Mouse (Mus musculus): Measurements from ENCODE around the gene Dab1. TPM values are rescaled to one million over a fixed set of nuclear protein-coding genes. Genes with fewer than 3 reads are reported as not detected.

Dab1 gene
- total and polyA plus RNA-seq, 3 experiments: 0.92 to 1.4 (median 1.1) TPM

DNA sequence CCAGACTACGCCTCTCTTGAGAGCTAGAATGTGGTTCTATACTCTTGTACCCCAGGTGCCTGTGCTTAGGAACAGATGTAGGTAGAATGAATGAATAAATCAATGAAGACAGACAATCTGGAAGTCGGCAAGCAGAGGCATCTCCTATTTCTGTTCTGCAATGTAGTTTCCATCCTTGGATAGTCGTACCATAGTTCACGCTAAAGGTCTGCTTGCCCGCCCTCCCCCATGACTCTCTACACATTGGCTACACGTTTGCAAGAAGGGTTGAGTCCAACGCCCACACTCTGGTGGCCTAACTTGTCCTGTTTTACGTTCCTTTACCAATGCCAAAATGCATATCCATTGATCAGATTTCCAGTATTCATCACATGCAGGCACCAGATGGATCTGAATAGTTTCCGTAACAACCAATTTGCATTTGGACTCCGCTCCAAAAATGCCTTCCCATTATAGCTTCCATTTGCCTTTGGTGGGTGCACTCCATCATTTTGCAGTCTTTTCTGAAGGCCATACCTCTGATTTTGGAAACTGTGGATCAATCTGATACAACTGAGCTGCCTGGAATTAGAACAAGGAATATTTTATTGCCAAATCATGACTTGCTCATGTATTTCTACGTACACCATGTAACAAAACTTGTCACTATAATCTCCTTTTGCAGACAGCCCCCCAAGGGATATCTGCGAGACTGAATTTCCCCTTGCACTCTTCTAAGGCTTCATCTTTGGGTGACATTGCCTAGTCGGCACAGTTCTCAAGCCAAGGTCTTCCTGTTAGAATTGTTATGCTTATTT lies 494.2 kb downstream of the Dab1 start:
- DNase-seq: no peak

- no peak for DNase-seq
These were observed 494.8 kb downstream of the Dab1 start for GRCm38 (mm10) chr4:104114006-104114361.

GRCm38 (mm10) chr4:104120108-104120507 lies 500.9 kb downstream of the Dab1 start:
- no peak for DNase-seq

- no peak for DNase-seq
These were observed 502.8 kb downstream of the Dab1 start for GRCm38 (mm10) chr4:104121959-104122358.

GRCm38 (mm10) chr4:104122364-104122763 lies 503.2 kb downstream of the Dab1 start:
- no peak for DNase-seq

DNA sequence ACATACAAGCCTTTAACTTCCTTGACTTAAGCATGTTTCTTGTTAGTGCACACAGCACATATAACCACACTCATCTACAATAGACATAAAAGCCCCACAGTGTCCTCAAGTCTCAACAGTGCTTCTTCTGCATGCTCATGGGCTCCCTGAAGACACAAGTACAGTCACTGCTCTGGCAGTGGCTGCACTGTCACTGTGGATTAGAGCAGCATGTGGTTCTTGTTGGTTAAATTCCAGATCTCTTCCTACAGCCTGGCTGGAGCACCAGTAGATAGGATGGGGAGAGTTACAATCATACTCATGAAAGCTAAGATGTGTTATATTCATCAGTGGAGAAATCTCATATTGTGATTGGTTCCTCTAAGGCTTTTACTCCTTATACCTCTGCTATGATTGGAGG lies 534.5 kb downstream of the Dab1 start:
- DNase-seq: no peak

DNA sequence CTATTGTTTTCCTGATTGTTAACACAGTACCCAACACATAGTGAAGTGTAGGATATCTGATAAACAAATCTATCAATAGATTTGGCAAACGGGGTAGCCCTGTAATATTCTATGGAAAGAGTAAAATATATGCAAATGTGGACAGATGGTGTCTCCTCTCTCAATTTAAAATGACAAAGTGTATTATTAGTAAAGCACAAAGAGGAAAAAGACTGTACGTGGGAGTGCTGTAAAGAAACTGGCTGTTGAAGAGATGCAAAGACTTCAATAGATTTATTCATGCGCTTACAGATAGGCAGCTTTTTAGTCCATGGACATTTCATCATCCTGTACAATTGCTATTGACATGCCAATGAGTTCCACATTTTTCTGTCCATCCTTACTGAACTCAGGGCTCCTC lies 558.9 kb downstream of the Dab1 start:
- DNase-seq: no peak

DNA sequence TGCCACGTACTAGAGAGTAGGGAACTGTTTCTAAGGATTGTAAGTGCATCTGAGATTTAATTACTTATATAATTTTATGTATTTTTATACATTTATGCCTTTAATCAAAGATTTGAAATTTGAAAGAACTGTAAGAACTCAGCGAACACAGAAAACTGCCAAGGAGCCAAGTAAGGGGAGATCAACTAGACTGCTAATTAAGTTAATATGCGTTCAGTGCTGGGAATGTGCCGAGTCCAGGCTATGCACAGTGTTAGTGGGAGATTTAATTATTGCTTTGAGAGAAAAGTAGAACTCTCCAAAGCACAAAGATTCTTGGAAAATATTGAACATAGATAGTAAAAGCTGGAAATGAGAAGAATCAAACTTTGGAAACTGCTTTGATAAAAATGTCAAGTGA lies 567.2 kb downstream of the Dab1 start:
- DNase-seq: no peak

- no peak for DNase-seq
These were observed 579.5 kb downstream of the Dab1 start for GRCm38 (mm10) chr4:104198635-104199034.

- no peak for DNase-seq
These were observed 582.5 kb downstream of the Dab1 start for GRCm38 (mm10) chr4:104201686-104202085.

GRCm38 (mm10) chr4:104204047-104204446 lies 584.9 kb downstream of the Dab1 start:
- no peak for DNase-seq

DNA sequence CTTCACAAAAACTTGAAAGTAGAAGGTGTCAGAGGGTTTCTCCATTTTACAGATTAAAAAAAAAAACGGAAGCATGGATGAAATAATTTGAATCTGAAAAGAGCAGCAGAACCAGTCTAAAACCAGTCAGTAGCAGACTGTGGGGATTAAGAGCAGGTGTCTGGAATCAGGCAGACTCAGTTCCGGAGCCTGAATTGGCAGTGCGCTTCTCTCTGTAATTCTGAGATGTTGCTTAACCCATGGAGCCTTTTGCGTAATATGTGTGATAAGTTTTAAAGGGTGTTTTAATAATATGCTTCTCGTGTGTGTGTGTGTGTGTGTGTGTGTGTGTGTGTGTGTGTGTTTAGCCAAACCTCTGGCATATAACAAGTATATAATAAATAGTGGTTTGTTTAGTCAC lies 587.5 kb downstream of the Dab1 start:
- DNase-seq: peak; percentile 4

GRCm38 (mm10) chr4:104209081-104209480 lies 589.9 kb downstream of the Dab1 start:
- peak; percentile 9 for DNase-seq

- no peak for DNase-seq
These were observed 591.6 kb downstream of the Dab1 start for GRCm38 (mm10) chr4:104210796-104211195.

- no peak for DNase-seq
These were observed 592.6 kb downstream of the Dab1 start for GRCm38 (mm10) chr4:104211531-104212455.

- DNase-seq: no peak
These were observed 595.6 kb downstream of the Dab1 start for GRCm38 (mm10) chr4:104214724-104215123.

- DNase-seq: no peak
These were observed 598.2 kb downstream of the Dab1 start for GRCm38 (mm10) chr4:104217336-104217735.

DNA sequence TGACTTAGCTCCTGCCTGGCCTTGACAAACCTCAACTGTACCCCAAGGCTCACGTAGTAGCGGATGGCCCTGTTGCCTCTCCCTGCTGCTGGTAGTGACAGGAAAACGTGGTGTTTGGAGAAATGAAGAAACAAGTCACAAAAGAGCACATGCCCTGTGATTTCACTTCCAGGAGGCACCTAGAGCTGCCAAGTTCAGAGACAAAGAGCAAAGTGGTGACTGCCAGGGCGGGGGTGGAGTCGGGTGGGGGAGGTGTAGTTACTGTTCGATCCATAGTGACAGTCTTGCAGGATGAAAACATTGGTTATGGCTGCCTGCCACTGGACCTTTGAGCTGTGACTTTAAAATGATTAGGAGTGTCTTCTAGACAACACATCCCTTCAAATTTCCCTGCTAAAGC lies 599.6 kb downstream of the Dab1 start:
- DNase-seq: peak; percentile 9

DNA sequence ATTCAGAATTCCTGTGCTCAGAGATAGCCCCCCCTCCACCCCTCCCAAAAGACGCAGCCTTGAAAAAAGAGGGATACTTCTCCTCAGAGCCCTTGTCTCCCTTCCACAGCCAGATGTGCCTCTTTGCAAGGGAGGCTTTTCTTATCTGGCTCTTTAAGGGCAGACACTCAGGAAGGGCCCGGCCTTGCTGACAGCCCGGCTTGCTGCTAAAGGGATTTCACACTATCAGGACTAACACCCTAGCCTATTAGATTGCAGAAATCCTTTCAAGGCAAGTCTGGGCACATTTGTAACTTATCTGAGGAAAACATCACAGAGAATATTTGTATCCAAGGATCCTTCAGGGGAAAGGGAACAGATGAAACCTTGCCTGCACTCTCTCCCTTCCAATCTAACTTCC lies 600.9 kb downstream of the Dab1 start:
- DNase-seq: no peak

GRCm38 (mm10) chr4:104229296-104229695 lies 610.1 kb downstream of the Dab1 start:
- DNase-seq: no peak

GRCm38 (mm10) chr4:104246506-104246905 lies 627.3 kb downstream of the Dab1 start:
- peak; percentile 74 for DNase-seq

- no peak for DNase-seq
These were observed 630.3 kb downstream of the Dab1 start for GRCm38 (mm10) chr4:104249462-104249861.

- DNase-seq: no peak
These were observed 638.6 kb downstream of the Dab1 start for GRCm38 (mm10) chr4:104257776-104258175.
